Mouse (Mus musculus): ENCODE data around the gene Fbln1. TPM values are rescaled to one million over a fixed set of nuclear protein-coding genes. Genes with fewer than 3 reads are reported as not detected.
A peak's percentile ranks its signal among the peaks of the same experiment; 100 is the strongest.

Fbln1 gene
- polyA plus RNA-seq, 1 experiment: 50.4 TPM

GRCm38 (mm10) chr15:85206703-85207075 is 940 bp downstream of the Fbln1 start:
- no peak for DNase-seq (ENCODE audit: low read depth)

GRCm38 (mm10) chr15:85207081-85207480 is 1.3 kb downstream of the Fbln1 start:
- DNase-seq (ENCODE audit: low read depth): no peak

DNA sequence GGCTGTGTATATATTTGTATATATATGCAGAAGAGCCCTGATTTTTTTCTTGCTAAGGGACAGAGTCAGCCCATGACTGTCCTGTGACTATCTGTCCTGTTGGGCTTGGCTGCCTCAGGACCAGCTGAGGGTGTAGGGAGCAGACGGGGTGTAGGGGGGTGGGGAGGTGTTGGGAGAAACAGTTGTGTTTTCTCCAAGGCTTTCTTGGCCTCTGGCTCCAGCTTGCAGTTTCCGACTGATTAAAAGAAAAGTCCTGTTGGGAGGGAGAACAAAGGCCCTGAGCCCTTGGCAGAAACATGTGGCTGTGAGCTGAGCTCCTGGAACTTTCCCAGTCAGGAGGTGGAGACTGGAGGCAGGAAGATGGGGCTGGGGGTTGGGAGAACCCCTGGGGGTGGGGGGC is 2.0 kb downstream of the Fbln1 start:
- no peak for DNase-seq (ENCODE audit: low read depth)

DNA sequence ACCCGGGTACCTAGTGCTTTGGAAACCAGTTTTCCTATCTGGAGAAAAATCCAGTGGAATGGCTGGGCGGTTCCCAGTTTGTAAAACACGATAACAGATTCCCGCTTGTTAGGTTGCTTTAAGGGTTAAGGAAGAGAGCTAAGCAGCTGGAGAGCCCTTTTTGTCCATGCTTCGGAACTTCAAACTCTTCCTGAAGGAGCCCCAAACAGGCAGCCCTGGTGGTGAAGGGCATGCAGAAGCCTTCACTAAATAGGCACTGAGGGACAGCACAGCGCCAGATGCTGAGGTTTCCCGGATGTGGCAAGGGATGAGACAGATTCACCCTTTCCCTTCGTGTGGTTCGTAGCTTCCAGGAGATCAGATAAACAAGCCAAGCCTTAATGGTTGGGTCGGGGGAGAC is 2.6 kb downstream of the Fbln1 start:
- DNase-seq (ENCODE audit: low read depth): no peak

DNA sequence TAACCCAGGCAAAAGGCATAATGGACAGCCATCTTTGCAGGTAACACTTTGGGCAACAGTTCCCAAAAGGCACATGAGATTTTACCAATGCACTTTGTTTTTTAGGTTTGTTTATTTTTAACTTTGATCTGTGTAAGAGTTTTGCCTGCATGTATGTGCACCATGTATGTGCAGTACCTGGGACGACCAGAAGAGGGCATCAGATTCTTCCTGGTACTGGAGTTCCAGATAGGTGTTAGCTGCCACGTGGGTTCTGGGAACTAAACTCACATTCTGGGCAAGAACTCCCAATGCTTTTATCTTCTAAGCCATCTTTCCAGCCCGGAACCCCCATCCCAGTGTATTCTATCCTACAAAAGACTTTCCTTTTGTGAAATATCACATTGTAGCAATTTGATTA is 3.6 kb downstream of the Fbln1 start:
- DNase-seq (ENCODE audit: low read depth): no peak

GRCm38 (mm10) chr15:85210686-85211085 is 4.9 kb downstream of the Fbln1 start:
- no peak for DNase-seq (ENCODE audit: low read depth)

GRCm38 (mm10) chr15:85211101-85211760 is 5.5 kb downstream of the Fbln1 start:
- no peak for DNase-seq (ENCODE audit: low read depth)

GRCm38 (mm10) chr15:85216069-85216813 is 10.5 kb downstream of the Fbln1 start:
- DNase-seq (ENCODE audit: low read depth): no peak

DNA sequence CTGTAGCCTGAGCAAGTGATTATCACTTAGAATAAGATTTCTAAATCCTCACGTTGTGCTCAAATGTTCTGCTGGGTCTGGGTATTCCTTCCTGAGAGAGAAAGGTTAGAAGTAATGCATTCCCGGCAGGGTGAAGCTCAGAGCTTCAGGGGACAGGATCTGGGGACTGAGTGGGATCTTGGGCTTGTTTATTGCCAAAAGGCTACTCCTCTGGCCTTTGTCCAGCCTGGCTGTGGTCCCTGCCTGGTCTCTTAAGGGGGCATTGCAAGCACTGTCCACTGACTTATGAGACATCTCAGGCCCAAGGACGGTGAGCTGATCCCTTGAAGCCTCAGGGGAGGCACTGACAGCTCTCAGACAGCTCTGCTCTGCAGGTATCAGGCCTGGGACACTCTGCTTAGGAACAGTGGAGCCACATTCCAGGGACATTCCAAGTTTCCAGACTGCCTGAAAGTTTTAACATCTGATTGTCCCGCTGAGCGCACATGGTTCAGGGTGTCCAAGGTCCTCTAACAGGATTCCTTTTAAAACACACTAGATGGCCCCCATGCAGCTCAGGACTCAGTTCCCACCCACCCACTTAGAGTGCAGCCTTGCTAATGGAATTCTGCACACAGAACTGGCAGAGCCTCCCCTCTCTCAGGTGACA is 13.0 kb downstream of the Fbln1 start:
- DNase-seq (ENCODE audit: low read depth): no peak

DNA sequence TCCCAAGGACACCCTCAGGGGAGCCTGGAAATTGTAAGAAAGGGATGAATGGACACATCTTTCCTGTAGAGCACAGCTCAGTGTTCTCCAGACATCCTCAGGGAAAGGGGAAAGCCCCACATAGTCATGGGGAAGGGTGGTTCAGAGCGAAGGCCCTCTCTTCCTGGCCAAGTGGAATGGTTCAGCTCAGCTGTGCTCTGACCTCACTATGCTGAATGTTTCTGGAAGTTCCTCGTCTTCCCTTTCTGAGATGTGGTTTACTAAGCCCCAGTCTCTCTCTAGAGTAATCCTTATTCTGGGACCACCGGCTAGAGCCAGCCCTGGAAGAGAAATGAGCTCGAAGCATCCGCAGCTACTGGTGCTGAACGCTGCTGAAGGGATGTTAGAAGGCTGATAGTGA is 14.6 kb downstream of the Fbln1 start:
- DNase-seq (ENCODE audit: low read depth): no peak

GRCm38 (mm10) chr15:85221115-85221854 is 15.5 kb downstream of the Fbln1 start:
- no peak for DNase-seq (ENCODE audit: low read depth)

DNA sequence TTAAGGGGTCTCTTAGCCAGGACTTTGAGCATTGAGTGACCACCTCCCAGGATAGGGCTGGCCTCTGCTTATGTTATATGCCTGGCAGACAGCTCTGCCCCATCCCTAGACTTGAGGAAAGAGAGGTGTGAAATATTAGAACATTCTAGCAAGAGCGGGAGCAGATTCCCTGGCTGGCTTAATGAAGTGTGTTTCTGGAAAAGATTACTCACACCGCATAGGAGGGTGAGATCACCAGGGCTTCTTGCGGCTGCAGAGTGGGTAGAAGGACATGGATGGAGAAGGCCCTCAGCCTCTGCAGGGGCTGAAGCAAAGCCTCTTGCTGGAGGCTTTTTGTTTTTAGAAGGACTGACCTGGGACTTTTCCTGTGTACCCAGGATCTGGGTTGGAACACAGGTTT is 19.9 kb downstream of the Fbln1 start:
- no peak for DNase-seq (ENCODE audit: low read depth)

- no peak for DNase-seq (ENCODE audit: low read depth)
These were observed 21.1 kb downstream of the Fbln1 start for GRCm38 (mm10) chr15:85226841-85227240.

GRCm38 (mm10) chr15:85228568-85228967 is 22.8 kb downstream of the Fbln1 start:
- no peak for DNase-seq (ENCODE audit: low read depth)

- DNase-seq (ENCODE audit: low read depth): no peak
These were observed 24.3 kb downstream of the Fbln1 start for GRCm38 (mm10) chr15:85229960-85230535.

GRCm38 (mm10) chr15:85230613-85231012 is 24.9 kb downstream of the Fbln1 start:
- no peak for DNase-seq (ENCODE audit: low read depth)

- DNase-seq (ENCODE audit: low read depth): peak; percentile 83
These were observed 25.9 kb downstream of the Fbln1 start for GRCm38 (mm10) chr15:85231443-85232255.

DNA sequence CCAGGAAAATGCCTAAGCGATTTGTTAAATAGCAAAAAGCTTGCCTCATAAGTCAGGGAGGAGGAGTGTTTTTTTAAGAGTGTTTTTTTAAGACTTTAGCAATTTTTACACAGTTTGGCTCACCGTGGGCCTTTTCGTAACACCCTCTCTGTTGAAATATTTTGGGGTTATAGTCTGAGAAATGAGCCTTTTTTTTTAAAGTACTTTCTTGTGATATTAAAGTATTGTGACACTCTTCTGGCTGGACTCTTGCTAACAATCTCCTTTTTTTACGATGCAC is 26.4 kb downstream of the Fbln1 start:
- no peak for DNase-seq (ENCODE audit: low read depth)

DNA sequence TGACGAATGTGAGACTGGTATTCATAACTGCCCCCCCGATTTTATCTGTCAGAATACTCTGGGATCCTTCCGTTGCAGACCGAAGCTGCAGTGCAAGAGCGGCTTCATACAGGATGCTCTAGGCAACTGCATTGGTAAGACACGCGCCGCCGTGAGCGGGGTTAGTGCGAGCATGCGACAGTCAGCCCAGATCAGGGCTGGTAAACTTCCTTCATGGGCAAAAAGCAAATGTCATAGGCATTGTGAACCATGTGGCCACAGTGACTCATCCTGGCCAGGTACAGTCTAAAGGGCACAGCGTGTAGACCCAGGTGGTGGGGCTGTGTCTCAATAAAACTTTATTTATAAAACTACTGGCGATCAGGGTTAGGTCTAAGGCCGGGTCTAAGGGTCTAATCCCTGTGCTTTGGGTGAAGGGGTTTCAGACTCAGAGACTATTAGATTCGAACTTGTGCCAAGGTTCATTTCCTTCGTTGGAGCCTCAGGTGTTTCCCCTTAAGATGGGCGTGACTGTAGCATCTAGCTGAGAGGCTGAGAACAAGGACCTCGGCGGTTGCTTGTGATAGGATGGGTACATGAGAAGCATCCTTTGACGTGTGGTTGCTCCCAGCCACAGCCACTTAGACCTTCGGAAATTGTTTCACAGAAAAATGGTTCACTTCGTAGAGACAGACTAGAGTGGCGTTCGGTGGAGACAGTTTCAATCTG is 26.9 kb downstream of the Fbln1 start:
- DNase-seq (ENCODE audit: low read depth): no peak

GRCm38 (mm10) chr15:85233251-85233611 is 27.5 kb downstream of the Fbln1 start:
- no peak for DNase-seq (ENCODE audit: low read depth)

GRCm38 (mm10) chr15:85233690-85234089 is 27.9 kb downstream of the Fbln1 start:
- DNase-seq (ENCODE audit: low read depth): no peak

Measured in gonadal fat pad, adult 2 months (tissue).